Comparison of ENCODE assay signal across 28 mouse cellular contexts in the genomic region with DNA sequence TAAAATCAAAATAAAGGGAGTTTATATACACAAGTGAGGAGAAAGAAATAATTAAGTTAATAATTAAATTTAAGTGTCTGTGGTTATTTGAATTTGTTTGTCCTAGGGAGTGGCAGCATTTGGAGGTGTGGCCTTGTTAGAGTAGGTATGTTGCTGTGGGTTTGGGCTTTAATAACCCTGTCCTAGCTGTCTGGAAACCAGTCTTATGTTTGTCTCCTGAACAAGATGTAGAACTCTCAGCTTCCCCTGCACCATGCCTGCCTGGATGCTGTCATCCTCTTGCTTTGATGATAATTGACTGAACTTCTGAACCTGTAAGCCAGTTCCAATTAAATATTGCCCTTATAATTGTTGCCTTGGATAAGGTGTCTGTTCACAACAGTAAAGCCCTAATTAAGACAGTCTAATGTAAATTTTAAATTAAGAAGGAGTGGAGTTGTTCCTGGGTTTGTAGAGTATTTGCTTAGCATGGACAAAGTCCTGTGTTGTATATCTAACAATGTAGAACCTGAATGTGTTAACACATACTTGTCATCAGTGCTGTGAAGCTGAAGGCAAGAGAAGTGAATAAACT.
"Had no signal": no experiment of that assay in that cellular context is flagged by ENCODE, and none has a peak within 500 bp of the region (broad histone marks: within the 10 kb centered on the region; RNA-seq: fewer than 3 reads in every experiment).

No protein-coding gene starts in this region.

- H3K9ac ChIP-seq: heart, embryonic 12.5 days; hindbrain, embryonic 12.5 days; hindbrain, embryonic 14.5 days; intestine, embryonic 15.5 days; limb, embryonic 12.5 days; liver, embryonic 13.5 days; liver, embryonic 15.5 days had no signal

- ATAC-seq: hindbrain, embryonic 16.5 days; inflammation-experienced regulatory T-cells, adult 6 months; intestine, embryonic 15.5 days; intestine, postnatal 0 days had no signal

- H3K36me3 ChIP-seq: heart, embryonic 10.5 days; heart, embryonic 12.5 days; hindbrain, embryonic 10.5 days; hindbrain, embryonic 12.5 days; intestine, embryonic 15.5 days; limb, embryonic 10.5 days; limb, embryonic 12.5 days; liver, embryonic 13.5 days; liver, embryonic 15.5 days had no signal

- H3K4me2 ChIP-seq: heart, embryonic 12.5 days; hindbrain, embryonic 12.5 days; hindbrain, embryonic 14.5 days; intestine, embryonic 15.5 days; limb, embryonic 12.5 days; liver, embryonic 11.5 days; liver, embryonic 13.5 days; liver, embryonic 15.5 days had no signal

- DNase-seq: gastrocnemius, adult 2 months; gastrocnemius, postnatal 10 days; gastrocnemius, postnatal 25 days; heart, adult 18-20 months; heart, postnatal 10 days; heart, postnatal 4 days; kidney, adult 18-20 months; kidney, adult 8-10 months; kidney, postnatal 10 days; kidney, postnatal 25 days; kidney, postnatal 4 days; liver; liver, embryonic 13.5 days had no signal

- H3K9me3 ChIP-seq: intestine, embryonic 15.5 days; liver, embryonic 15.5 days had no signal

- H3K4me1 ChIP-seq: heart, embryonic 10.5 days; heart, embryonic 12.5 days; hindbrain, embryonic 10.5 days; hindbrain, embryonic 12.5 days; intestine, embryonic 15.5 days; limb, embryonic 10.5 days; limb, embryonic 12.5 days; liver, embryonic 13.5 days; liver, embryonic 15.5 days had no signal

- H3K27me3 ChIP-seq: heart, embryonic 12.5 days; hindbrain, embryonic 12.5 days; intestine, embryonic 15.5 days; limb, embryonic 12.5 days; liver, embryonic 13.5 days; liver, embryonic 15.5 days had no signal

- H3K27ac ChIP-seq: gastrocnemius, adult 2 months; heart, embryonic 10.5 days; hindbrain, embryonic 10.5 days; hindbrain, embryonic 12.5 days; hindbrain, embryonic 14.5 days; intestine, embryonic 15.5 days; layer of hippocampus, adult 2 months; left cerebral cortex, adult 2 months; limb, embryonic 10.5 days; limb, embryonic 12.5 days; liver, embryonic 13.5 days; liver, embryonic 15.5 days had no signal

- H3K4me3 ChIP-seq: gastrocnemius, adult 2 months; heart, embryonic 10.5 days; heart, embryonic 12.5 days; hindbrain, embryonic 10.5 days; hindbrain, embryonic 12.5 days; intestine, embryonic 15.5 days; layer of hippocampus, adult 2 months; left cerebral cortex, adult 2 months; limb, embryonic 10.5 days; limb, embryonic 12.5 days; liver, embryonic 13.5 days; liver, embryonic 15.5 days had no signal
